Mouse (Mus musculus) cerebellum, adult 8-10 months (tissue): Measurements from ENCODE around the gene Papss1.
A peak's percentile ranks its signal among the peaks of the same experiment; 100 is the strongest.

Experiments
- DNase-seq: peaks from one replicate; pipeline ENCODE4 v3.0.0; 2022

Papss1 gene

DNA sequence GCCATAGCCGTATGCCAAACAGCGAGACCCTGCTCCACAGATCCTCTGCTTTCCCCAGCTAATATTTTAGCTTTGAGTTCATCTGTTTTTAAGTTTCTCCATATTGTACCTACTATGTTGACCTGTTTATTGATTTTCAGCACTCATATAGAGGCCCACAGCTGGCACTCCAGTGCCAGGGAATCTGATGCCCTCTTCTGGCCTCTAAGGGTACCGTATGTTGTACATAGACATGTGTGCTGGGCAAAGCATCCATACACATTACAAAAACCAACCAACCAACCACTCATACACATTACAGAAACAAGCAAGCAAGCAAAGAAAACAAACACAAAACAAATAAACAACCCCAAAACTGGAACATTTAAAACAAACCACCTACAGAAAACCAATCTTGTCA, 22.2 kb downstream of the Papss1 start:
- DNase-seq, result no peak

DNA sequence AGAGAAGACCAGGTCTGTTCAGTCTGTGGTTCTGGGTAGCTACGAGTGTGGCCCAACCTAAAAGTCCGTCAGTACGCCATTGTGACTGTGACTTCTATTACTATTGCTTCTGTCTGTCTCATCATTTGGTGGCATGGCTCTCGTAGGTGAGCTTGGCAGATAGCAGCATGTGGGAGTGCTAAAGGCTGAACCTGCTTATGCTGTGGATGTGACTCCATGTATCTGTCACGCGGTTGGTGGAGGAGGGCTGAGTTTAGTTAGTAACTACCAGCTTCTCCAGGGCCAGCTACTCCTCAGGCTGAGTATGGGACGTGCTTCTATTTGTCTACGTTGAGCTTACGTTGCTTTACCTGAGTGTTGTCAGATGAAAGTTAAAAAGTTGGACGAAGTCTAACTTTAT, 23.4 kb downstream of the Papss1 start:
- DNase-seq, result no peak

GRCm38 (mm10) chr3:131593143-131593798, 28.7 kb downstream of the Papss1 start:
- DNase-seq, result no peak

DNA sequence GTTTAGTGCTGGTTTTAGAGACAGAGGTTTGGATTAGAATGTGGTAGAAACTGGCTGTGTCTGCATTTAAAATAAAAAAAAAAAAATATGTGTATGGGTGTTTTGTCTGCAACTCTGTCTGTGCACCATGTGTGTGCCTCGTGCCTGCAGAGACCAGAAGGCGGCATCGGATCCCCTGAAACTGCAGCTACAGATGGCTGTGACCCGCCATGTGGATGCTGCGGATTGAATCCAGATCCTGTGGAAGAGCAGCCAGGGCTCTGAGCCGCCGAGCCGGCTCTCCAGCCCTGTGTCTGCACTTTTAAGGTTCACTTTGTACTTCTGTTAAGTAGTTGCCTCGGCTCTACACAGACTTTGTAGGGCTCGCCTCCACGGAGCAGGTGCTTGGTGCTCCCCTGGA, 29.8 kb downstream of the Papss1 start:
- no peak for DNase-seq

DNA sequence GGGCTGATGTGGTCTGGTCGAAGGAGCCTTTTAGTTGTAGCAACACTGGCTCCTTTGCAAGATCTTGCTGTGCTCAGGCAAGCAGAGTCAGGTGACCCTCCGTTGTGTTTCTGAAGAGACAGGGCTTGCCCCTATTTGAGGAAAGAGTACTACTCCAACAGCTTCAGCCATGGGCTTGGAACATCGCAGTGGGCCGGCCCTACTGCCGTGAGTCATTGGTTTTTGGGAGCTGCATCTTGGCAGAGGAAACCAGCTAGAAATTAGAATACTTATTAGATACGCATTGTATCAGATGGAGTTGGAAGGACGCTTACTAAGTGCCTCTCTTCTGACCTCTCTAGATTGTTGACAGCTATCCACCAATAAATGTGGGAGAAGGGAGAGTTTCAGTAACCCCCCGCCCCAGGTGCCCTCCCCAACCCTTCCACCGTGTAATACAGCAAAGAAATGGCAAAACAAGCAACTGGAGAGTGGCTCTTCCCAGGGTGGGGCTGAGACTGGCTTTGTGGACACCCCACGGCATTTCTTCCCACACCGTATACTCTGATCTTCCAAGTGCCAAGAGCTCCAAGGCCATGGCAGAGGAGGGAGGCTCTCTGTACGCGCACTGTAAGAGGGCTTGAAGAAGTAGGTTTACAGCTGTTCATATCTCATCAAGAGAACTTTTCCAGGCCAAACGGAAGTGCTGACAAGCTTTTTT, 31.1 kb downstream of the Papss1 start:
- DNase-seq, result no peak

- DNase-seq, result no peak
Observed at GRCm38 (mm10) chr3:131600726-131601125, 36.2 kb downstream of the Papss1 start.

DNA sequence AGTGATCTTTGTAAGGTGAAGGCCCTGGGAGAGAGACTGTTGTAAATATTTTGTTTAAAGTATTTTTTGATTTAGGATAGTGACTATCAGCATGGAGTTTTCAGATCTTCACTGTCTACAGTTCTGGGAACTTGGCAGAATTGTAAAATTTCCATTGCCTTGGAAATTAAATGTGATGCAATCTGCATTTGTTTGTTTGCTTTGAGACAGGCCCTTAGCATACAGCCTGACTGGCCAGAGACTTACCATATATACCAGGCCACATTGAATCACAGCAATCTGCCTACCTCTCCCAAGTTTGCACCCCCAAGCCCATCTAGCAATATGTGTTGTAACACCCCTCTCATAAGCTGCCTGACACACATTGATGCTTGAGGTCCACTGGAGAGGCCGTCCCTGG, 36.8 kb downstream of the Papss1 start:
- no peak for DNase-seq

DNA sequence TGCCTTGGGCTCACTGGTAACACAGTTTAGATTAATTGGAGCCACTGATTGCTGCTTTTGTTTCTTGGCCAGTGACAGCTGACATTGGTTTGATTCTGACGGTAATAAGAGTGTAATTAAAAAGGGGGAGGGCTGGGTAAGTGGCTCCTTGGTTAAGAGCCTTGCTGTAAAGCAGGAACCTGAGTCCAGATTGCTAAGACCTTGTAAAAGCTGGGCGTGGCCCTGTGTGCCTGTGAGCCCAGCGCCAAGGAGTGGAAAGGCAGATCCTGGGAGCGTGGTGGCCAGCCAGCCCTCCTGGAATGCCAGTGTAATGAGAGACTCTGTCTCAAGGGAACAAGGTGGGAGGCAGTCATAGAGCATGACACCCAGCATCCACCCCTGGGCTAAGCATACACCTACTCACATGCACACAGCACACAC, 38.4 kb downstream of the Papss1 start:
- DNase-seq, result no peak

GRCm38 (mm10) chr3:131608112-131608511, 43.5 kb downstream of the Papss1 start:
- no peak for DNase-seq

- no peak for DNase-seq
Observed at GRCm38 (mm10) chr3:131609651-131610050, 45.1 kb downstream of the Papss1 start.

DNA sequence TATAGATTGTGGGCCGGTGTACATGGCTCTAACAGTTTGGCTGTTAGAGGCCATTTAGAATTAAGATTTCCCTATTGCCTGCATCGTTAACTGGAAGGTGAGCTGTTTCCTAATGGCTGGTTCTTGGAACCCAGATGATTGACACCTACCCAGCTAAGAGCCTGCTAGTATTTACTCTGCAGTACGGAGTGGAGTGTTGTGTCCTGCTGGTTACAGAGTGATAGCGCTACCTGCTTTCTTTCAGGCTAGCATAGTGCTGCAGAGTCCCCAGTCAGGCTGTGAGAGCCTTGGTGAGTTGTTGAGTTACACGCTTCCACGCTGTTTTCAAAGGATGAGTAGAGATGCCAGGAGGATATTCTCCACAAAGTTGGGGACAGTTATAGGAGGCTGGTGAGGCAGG, 46.0 kb downstream of the Papss1 start:
- no peak for DNase-seq

- DNase-seq, result no peak
Observed at GRCm38 (mm10) chr3:131612847-131613246, 48.3 kb downstream of the Papss1 start.

DNA sequence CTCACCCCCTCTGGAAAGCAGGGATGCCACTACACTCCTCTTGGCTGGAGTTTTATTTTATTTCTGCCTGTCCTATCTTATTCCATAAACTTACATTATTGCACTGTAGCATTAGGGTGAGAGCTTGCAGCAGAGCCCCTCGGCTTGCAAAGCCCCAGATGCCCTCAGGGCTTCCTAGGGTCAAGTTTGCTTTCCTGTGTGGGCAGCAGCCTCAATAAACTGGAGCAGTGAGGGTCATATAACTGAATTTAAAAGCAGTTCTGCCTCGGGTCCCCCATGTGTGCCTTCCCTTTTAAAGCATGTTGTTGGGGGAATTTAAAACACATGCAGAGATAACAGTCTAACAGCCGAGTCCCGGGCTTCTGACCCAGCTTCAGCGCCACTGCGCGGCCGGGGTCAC, 49.5 kb downstream of the Papss1 start:
- DNase-seq, result no peak

DNA sequence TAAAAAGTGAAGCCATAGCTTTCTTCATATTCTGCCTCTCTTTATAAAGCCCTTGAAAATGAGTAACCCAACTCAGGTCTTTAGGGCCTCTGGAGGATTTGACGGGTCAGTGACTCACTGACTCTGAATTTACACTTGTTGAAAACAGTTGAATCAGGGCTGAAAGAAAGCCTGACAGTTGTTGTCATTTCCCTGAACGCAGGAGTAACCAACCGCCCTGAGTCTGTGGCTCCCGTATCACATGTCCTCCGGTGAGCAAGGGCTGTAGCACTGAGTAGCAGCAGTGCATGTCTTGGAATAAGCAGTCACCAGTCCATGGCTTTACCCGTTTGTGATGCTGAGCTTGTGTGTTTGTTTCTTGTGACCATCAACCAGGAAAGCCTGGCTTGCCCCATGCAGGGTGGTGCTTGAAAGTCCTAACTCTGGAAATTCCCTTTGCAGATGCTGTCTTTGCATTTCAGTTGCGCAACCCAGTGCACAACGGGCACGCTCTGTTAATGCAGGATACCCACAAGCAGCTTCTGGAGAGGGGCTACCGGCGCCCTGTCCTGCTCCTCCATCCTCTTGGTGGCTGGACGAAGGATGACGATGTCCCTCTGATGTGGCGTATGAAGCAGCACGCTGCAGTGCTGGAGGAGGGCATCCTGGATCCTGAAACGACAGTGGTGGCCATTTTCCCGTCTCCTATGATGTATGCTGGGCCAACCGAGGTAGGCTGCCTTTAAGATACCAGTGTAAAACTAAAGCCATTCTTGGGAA, 54.2 kb downstream of the Papss1 start:
- DNase-seq, result no peak

DNA sequence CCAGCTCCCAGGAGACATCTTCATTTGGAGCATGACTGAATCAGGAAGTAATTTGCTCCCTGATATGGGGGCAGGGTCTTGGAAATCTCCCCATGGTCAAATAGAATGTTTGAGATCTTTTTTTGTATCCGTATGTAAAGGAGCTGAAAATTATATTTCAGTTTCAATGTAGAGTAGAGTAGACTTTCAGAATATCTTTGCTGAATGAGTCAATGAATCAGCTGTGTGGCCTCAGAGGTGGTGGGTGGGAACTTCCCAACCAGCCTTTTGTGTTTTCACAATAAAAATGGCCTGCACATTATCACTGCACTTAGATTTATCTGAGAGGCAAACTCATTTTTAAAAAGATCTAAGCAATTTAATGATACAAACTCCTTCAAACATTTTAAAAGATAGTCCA, 58.6 kb downstream of the Papss1 start:
- no peak for DNase-seq

DNA sequence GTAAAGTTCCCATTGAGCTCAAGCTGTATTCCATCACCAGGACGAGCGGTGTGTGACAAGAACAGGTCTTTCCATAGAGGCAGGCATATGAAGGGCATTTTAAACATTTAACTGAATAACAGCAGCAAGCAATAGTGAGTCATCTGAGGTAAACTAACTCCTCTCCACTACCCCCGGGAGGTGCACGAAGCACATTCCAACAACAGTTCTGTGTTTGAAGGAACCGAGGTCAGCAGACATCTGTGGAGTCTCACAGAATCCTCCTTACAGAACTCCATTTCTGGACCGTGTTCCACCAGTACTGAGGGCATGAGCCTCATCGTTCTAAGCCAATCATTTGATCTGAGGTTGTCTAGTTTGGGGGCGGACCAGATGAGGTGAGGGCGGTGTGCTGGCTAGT, 59.5 kb downstream of the Papss1 start:
- DNase-seq, result no peak

- DNase-seq, result no peak
Observed at GRCm38 (mm10) chr3:131627476-131627875, 62.9 kb downstream of the Papss1 start.

DNA sequence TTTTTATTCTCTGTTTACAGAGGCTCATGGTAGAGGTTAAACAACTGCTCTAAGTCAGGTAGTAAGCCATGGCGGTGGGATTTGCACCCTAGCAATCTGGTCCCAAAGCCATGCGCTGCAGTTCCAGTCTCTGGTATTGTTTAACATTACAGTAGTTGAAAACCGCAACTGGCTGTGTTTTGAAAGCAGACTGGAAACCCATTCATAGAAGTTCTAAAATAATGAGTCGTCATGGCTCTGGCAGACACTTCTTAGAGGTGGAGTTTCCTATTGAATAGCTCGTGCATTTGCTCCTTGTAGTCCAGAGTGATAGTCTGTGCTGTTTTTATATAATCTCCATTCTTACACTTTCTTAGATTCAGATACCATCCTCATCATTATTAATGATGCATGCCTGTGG, 63.7 kb downstream of the Papss1 start:
- no peak for DNase-seq

DNA sequence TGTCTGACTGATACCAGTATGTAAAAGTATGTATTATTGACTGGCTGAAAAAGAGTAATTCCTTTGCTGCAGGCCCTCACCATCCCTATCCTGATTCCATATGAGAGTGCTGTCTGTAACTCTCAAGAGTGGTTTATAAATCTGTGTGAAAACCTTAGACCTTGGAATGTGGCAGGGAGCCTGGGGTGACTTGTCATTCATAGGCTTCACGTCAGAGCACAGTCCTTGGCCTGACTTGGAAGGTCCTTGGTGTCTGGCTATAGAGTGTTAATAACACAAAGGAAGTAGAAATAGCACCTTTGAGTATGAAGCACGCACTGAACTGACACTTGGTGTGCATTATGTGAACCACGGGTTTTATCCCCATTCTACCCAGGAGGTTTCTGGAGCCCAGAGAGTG, 64.4 kb downstream of the Papss1 start:
- no peak for DNase-seq

- DNase-seq, result peak; percentile 25
Observed at GRCm38 (mm10) chr3:131630407-131631317, 66.1 kb downstream of the Papss1 start.

DNA sequence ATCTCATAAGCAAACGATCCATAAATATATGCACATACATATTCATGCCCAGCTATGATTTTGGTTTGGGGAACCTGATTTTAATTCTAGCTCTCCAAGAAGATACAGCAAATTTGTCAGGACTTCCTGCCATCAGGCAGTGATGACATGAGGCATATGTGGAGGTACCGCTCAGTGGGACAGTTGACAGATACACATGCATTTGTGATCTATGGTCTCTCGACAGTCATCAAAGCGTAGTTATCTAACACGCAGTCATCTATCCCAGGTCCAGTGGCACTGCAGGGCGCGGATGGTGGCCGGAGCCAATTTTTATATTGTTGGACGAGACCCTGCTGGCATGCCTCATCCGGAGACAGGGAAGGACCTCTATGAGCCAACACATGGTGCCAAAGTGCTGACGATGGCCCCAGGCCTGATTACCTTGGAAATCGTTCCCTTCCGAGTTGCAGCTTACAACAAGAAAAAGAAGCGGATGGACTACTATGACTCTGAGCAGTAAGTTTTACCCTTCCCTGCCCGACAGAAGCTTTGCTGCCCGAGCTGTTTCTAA, 66.8 kb downstream of the Papss1 start:
- DNase-seq, result peak; percentile 82

- no peak for DNase-seq
Observed at GRCm38 (mm10) chr3:131634091-131634490, 69.5 kb downstream of the Papss1 start.

GRCm38 (mm10) chr3:131636126-131636525, 71.6 kb downstream of the Papss1 start:
- DNase-seq, result no peak
